Mouse (Mus musculus) MEL (cell line): ENCODE results near the gene Anapc10.

ENCODE experiments used
- CTCF ChIP-seq, 3 experiments: IDR thresholded peaks in 2 of 3; conservative IDR thresholded peaks in 1 of 3; 2 replicates each; pipeline ENCODE4 v1.5.1; 2011 to 2012; ENCODE audit warnings: low read length in 3 of 3, low read depth in 2 of 3, mild to moderate bottlenecking in 2 of 3, improper control_type of control experiment in 1 of 3, inconsistent platforms in 1 of 3, mixed read lengths in 1 of 3, moderate library complexity in 1 of 3; ENCODE audit not compliant: control insufficient read depth in 1 of 3, insufficient read depth in 1 of 3, poor library complexity in 1 of 3, severe bottlenecking in 1 of 3
- EP300 ChIP-seq, 2 experiments: IDR thresholded peaks; 2 replicates each; pipeline ENCODE4 v1.6.1; 2011; ENCODE audit warnings: improper control_type of control experiment in 2 of 2, low read length in 2 of 2, low read depth in 1 of 2, mild to moderate bottlenecking in 1 of 2
- NELFE ChIP-seq: IDR thresholded peaks from 2 replicates; pipeline ENCODE4 v1.6.1; 2011; ENCODE audit warnings: low read depth, low read length, improper control_type of control experiment
- RCOR1 ChIP-seq: IDR thresholded peaks from 2 replicates; pipeline ENCODE4 v1.6.1; 2012; ENCODE audit warnings: low read depth, mild to moderate bottlenecking, inconsistent platforms, low read length, improper control_type of control experiment

DNA sequence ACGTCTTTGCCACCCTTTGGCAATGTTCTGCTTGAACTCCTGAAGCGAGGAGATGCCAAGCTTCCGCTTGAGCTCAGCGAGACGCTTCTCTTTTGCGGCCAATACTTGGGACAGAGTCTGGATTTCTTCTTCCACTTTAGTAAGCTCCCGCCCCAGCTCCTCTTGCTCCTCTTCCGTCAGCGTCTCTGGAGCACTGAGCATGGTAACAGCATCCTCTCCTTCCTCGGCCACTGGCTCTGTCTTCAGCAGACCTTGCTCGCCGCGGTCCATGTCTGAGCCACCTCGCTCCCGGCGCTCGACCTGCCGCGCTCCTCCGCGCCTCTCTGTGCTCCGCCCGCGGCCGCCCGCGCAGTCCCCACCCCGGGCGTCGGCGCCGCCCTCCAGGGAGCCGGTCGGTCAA, 31.1 kb upstream of the Anapc10 start:
- no peak for TF ChIP-seq EP300 (IDR thresholded peaks at IDR 0.05; ENCODE audit: low read depth in 1 of 2, low read length in 2 of 2)
- TF ChIP-seq NELFE, result no peak
- 0 out of 2 replicates have a peak, but pooled peaks have one; percentile 8 for TF ChIP-seq RCOR1
- no peak for TF ChIP-seq CTCF (IDR thresholded peaks at IDR 0.05 in 2 of 3, conservative IDR thresholded peaks at IDR 0.05 in 1 of 3; ENCODE audit: control insufficient read depth in 1 of 3, insufficient read depth in 1 of 3, low read depth in 2 of 3, low read length in 3 of 3, poor library complexity in 1 of 3, severe bottlenecking in 1 of 3)
